Mouse (Mus musculus) forebrain, embryonic 11.5 days (tissue): Measurements from ENCODE around the gene Ppm1e. TPM values are rescaled to one million over a fixed set of nuclear protein-coding genes. Genes with fewer than 3 reads are reported as not detected.

Experiments
- polyA plus RNA-seq: library from polyadenylated mRNA; unstranded; fragments of >200 nt; fragmentation: Nextera tagmentation; extraction: Ambion mirVana; gene quantifications from 2 replicates; pipeline ENCODE4 v1.2.1, GENCODE M21; 2014

The Ppm1e gene
- polyA plus RNA-seq, 1 experiment from 2014 or later = 13.4 TPM

Other genes starting within 250 kb of the Ppm1e start
- 122 and 142 TPM in 2 replicates for gene Ska2, start 249.8 kb downstream of the Ppm1e start, polyA plus RNA-seq
- 97.3 and 106 TPM in 2 replicates for gene Trim37, start 231.9 kb downstream of the Ppm1e start, polyA plus RNA-seq
- gene Rad51c, start 45.9 kb upstream of the Ppm1e start, polyA plus RNA-seq = 12.8 and 14.6 TPM in 2 replicates
- gene Tex14, start 46.0 kb upstream of the Ppm1e start, polyA plus RNA-seq = 0.33 and 0.61 TPM in 2 replicates
- not detected in 2 replicates for gene Gm11492, start 207.6 kb upstream of the Ppm1e start, polyA plus RNA-seq
- gene Sept4, start 209.9 kb upstream of the Ppm1e start, polyA plus RNA-seq = 8.0 and 8.8 TPM in 2 replicates
- 72.2 and 75.6 TPM in 2 replicates for gene Mtmr4, start 233.1 kb upstream of the Ppm1e start, polyA plus RNA-seq